Mouse (Mus musculus) urinary bladder, adult 18-20 months (tissue): Measurements from ENCODE around the gene Lrrk1.

ENCODE experiments used
- DNase-seq, 2 experiments: peaks; one replicate each; pipeline ENCODE4 v3.0.0; 2022; ENCODE audit warnings: low spot score in 2 of 2, mixed read lengths in 2 of 2

The Lrrk1 gene

GRCm38 (mm10) chr7:66254993-66255392 lies 133.2 kb downstream of the Lrrk1 start:
- DNase-seq = no peak

- no peak for DNase-seq
Observed at GRCm38 (mm10) chr7:66253975-66254651, 134.0 kb downstream of the Lrrk1 start.

GRCm38 (mm10) chr7:66250030-66250429 lies 138.1 kb downstream of the Lrrk1 start:
- peak; percentile 39 to 64 for DNase-seq

- no peak for DNase-seq
Observed at GRCm38 (mm10) chr7:66249426-66249825, 138.7 kb downstream of the Lrrk1 start.

GRCm38 (mm10) chr7:66249020-66249419 lies 139.1 kb downstream of the Lrrk1 start:
- DNase-seq = no peak

GRCm38 (mm10) chr7:66248270-66248669 lies 139.9 kb downstream of the Lrrk1 start:
- DNase-seq = no peak

- DNase-seq = no peak
Observed at GRCm38 (mm10) chr7:66247274-66248021, 140.7 kb downstream of the Lrrk1 start.

GRCm38 (mm10) chr7:66246716-66247235 lies 141.4 kb downstream of the Lrrk1 start:
- no peak for DNase-seq

GRCm38 (mm10) chr7:66245646-66246045 lies 142.5 kb downstream of the Lrrk1 start:
- no peak for DNase-seq

GRCm38 (mm10) chr7:66243766-66244325 lies 144.3 kb downstream of the Lrrk1 start:
- DNase-seq = no peak

GRCm38 (mm10) chr7:66241855-66242412 lies 146.2 kb downstream of the Lrrk1 start:
- no peak for DNase-seq

- DNase-seq = no peak
Observed at GRCm38 (mm10) chr7:66238157-66238556, 150.0 kb downstream of the Lrrk1 start.

GRCm38 (mm10) chr7:66233947-66234516 lies 154.1 kb downstream of the Lrrk1 start:
- no peak for DNase-seq

GRCm38 (mm10) chr7:66233141-66233946 lies 154.8 kb downstream of the Lrrk1 start:
- DNase-seq = no peak

GRCm38 (mm10) chr7:66231861-66232260 lies 156.3 kb downstream of the Lrrk1 start:
- no peak for DNase-seq

- no peak for DNase-seq
Observed at GRCm38 (mm10) chr7:66230638-66231550, 157.3 kb downstream of the Lrrk1 start.

- no peak for DNase-seq
Observed at GRCm38 (mm10) chr7:66230246-66230637, 157.9 kb downstream of the Lrrk1 start.

- no peak for DNase-seq
Observed at GRCm38 (mm10) chr7:66229433-66229832, 158.7 kb downstream of the Lrrk1 start.

- no peak for DNase-seq
Observed at GRCm38 (mm10) chr7:66228610-66228920, 159.6 kb downstream of the Lrrk1 start.
